Comparison of ENCODE assay signal across 16 mouse cellular contexts in the genomic region with DNA sequence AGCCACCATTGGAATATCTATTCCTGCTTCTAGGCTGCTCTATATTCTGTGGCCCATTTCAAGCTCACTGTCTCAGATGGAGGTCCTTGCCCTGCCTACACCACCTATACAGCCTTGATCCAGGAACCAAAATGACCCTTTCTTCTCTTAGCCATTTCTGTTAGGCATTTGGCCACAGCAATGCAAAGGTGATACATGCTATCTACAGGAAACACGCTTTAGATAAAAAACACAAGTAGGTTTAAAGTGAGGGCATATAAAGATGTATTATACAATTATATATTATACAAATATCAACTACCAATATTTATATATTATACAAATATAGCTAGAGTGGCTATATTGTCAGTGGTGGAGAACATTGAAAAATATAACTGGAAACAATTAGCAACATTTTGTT.
"Had no signal": no experiment of that assay in that cellular context is flagged by ENCODE, and none has a peak within 500 bp of the region (broad histone marks: within the 10 kb centered on the region; RNA-seq: fewer than 3 reads in every experiment).

No protein-coding gene starts in this region.

- H3K27me3 ChIP-seq: neural tube, embryonic 13.5 days; neural tube, embryonic 15.5 days; stomach, embryonic 15.5 days had no signal

- DNase-seq: retina, postnatal 1 day; right cerebral cortex, adult 18-20 months; right cerebral cortex, postnatal 14 days; right cerebral cortex, postnatal 25 days; right cerebral cortex, postnatal 4 days; spleen, adult 18-20 months; thymus, adult 18-20 months; thymus, adult 2 months; thymus, postnatal 14 days; thymus, postnatal 25 days; thymus, postnatal 36 days; thymus, postnatal 4 days had no signal

- H3K9me3 ChIP-seq: neural tube, embryonic 13.5 days; neural tube, embryonic 15.5 days; stomach, embryonic 15.5 days had no signal

- H3K4me2 ChIP-seq: neural tube, embryonic 13.5 days; neural tube, embryonic 15.5 days; stomach, embryonic 15.5 days had no signal

- H3K36me3 ChIP-seq: neural tube, embryonic 13.5 days; neural tube, embryonic 15.5 days; stomach, embryonic 15.5 days had no signal

- H3K4me3 ChIP-seq: neural tube, embryonic 13.5 days; neural tube, embryonic 15.5 days; stomach, embryonic 15.5 days had no signal

- H3K9ac ChIP-seq: neural tube, embryonic 13.5 days; neural tube, embryonic 15.5 days; stomach, embryonic 15.5 days had no signal

- H3K27ac ChIP-seq: neural tube, embryonic 13.5 days; neural tube, embryonic 15.5 days; stomach, embryonic 15.5 days; stomach, postnatal 0 days had no signal

- H3K4me1 ChIP-seq: neural tube, embryonic 13.5 days; neural tube, embryonic 15.5 days; stomach, embryonic 15.5 days had no signal
